Mouse (Mus musculus) induced T-regulatory cell, adult 2 months (primary cell): ENCODE data around the gene Crybg2.

Source experiments
- DNase-seq: peaks from one replicate; pipeline ENCODE4 v3.0.0-alpha.2; 2012; ENCODE audit warnings: low read depth

Gene Crybg2

DNA sequence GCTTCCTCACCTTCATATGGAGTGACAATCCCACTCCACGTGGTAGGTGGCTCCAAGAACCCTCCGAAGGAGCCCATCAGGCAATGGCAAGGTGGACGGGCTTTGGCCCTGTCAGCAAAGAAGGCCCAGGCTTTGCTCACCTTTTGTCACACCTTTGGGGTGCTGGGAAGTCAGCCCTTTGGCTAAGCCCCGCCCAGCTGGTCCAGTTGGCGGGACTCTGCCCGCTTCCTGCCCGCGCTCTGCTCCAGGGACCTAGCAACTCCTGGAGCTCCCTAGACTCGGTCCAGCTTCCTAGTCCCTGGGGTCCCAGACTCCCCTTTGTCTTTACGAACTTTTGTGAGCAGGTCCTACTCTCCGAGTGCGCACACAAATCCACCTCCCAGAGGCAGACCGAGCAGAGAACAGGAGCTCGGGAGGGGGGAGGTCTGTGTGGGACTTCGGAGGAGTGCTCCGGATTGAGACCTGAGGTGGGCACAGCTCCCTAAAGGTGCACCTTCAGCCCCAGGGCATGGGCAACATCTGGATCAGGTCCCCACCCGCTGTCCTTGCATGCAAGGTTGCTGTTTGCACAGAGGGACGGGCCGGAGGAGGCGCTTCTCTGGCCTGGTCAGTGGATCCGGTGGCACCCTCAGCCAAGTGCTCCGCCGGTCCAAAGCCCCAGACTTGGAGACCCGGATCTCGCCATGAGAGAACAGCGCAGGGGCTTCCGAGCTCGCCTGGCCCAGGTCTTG, at the start of gene Crybg2:
TSS of gene Crybg2 (plus strand) at position 681 of the 731 bp plus-strand sequence.
- no peak for DNase-seq

DNA sequence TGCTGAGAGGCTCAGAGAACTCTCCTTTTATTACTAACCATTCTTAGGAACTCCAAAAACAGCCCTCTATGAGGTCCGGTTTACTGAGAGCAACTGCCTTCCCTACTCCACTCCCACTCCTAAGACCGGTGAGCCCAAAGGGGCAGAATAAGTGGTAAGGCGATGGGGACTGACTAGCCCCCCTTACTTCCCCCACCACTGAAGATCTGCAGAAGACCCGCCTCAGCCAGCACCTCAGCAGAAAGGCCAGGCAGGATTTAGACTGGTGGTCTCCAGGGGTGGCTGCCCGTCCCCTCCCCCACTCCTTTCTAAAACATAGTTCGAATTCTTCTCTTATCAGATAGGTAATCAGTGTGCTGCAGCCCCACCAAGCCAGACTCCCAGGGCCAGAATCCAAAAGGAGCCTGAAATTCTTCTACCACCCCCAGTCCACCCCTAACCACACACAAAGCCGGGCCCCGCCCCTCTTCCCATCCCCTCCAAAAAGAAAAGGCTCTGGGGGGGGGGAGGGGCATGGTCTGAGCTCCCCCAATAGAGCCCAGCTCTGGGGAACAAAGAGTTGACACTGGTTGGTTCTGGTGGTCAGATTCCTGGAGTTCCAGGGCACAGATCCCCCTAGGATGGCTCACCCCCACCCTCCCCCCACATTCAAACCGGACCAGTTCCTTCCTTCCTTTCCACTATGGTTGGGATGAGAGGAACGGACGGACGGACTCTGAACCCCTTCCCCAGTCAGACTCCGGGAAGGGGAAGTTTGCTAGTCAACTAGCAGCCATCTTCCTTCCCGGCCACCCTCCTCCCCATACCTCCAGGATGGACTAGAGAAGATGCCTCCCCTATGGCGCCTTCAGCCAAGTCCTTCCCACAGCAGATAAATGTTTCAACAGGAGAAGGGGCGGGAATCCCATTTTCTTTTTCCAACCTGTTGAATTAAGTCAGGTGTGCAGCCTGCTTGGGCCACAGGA, 48.9 kb upstream of the Crybg2 start:
- no peak for DNase-seq

DNA sequence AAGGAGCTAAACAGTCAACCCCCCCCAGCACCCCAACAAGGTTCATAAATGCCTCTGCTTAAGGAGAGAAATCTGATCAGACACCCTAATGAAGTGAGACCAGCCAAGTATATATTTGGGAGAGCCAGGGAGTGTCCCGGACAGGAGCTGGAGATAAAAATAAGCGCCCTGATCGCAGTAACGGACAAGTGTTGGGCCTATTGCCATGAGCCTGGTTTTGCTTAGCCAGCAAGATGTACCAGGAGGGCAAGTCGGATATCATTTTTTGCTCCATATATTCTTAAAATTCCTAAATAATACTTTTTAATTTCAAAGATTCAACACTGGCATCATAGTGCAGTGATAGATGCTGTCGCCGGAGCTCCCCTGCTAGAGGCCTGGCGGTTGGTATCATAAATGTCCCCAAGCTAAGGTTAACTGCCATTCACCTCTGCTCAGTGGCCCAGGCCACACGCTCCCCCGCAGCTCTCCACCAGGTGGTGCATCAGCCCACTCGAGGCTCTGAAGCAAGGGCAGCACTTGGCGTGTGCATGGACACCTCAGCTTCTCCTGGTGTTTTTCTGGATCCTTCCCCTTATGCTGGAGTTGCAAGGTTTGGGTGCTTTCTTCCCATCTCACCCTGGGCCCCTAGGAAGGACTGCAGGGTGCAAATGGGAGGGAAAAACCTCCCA, 47.6 kb upstream of the Crybg2 start:
- peak; percentile 38 for DNase-seq

DNA sequence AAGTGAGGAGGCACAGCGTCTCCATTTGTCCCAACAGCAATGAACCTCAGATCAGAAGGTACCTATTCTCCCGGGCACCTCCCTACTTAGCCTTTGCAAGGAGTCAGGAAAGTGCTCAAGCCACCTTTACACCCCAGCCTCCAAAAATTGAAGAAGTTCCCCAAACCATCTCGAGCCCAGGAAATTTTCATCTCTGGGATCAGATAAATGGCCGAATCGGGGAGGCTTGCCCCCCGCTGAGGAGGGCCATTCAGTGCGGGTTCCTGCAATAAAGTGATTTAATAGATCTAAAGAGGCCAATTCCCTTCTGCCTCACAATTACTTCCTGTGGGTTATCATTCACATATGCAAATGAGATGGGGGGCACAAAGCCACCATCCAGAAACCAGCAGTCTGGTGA, 44.4 kb upstream of the Crybg2 start:
- no peak for DNase-seq

DNA sequence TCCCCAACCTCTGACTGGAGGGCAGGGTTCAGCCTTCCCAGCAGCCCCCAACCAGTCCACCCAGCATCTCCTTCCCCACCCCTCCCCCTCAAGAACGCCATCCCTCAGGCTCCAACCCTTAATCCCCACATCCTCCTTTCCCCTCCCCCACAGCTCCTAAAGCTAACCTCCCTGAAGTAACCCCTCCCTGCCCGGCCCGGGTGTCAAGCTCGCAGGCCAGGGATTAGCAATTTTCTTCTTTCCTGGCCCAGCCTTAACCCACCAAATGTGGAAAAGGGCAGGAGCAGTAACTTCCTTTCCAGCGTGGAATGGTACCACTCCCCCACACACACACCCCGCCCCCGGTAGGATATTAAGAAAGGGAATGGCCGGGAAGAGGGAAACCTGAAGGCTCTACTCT, 43.8 kb upstream of the Crybg2 start:
- DNase-seq = no peak

DNA sequence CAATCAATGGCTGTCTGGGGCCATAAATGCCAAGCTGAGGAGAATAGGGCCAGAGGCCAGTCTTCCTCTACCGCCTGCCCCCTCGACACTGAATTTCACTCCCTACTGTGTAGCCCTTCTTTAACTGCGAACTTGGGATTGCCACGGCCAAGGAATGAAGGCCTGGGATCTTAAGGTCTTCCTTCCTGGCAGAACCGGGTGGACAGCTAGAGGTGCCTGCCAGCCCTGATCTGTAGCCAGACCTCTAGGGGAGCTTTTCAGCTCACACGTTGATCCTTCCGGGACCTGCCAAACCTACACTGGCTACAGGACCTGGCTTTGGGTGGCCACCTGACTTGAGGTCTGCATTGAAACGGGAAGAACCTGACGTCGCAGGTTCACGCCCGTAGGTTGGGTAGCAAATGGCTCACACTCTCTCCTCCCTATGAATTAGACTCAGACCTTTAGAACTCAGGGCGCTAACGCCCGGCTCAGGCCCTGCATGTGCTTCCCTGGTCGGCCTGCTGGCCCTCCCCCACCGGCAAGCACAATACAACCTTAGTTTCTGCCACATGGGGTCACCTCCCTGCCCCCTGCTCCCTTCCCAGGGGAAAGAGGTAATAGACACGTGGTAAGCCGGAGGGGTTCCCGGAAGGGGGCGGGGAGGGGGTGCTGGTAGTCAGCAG, 43.3 kb upstream of the Crybg2 start:
- no peak for DNase-seq

DNA sequence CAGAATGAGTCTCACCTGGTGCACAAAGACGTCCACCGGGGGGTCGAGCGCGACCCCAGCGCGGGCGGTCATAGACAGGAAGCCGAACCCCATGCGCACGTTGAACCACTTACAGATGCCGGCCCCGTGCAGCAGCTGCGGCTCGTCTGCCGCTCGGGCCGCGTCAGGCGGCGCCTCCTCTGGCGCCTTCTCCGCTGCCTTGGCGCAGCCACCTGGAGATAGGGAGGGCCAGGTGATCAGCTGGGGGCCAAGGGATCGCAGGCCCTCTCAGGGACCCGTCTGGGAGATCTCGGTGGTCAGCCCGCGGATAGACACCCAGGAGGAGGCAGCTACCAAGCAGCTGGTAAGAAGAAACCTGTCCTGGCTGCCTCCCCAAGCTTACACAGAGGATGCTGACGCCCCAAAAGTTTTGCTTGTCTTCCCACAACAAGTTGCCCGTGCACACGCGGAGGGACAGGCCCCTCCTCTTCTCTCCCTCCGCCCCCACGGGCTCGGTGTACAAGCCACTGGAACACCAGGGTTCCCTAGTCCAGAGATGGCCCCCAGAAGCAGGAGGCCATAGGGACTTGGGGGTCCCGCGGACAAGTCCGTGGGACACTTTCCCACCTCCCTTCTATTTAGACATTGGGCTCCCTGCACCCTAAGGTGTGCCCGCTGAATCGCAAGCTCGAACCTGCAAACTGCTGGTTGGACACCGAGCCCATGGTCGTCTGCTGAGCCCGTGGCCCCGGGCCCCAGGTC, 42.4 kb upstream of the Crybg2 start:
- DNase-seq = no peak

DNA sequence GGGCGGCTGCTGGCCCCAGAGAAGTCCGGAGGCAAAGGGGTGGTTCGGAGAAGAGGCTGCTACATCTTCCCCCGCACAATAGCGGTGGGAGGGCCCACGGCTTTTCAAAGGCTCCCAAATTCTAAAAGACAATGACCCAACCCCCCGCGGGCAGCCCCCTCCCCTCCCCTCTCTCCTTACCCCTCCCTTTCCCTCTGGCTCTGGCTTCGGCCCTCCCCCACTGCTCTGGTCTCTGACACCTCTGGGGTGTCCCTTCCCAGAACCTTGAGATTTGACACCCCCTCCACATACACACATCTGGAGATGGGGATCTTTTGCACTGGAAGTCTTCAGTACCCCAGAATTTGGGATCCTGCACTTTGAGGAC, 41.9 kb upstream of the Crybg2 start, which contains the start of gene Lin28a:
TSS of gene Lin28a (minus strand) at position 63 of the 367 bp plus-strand sequence.
- DNase-seq = no peak

DNA sequence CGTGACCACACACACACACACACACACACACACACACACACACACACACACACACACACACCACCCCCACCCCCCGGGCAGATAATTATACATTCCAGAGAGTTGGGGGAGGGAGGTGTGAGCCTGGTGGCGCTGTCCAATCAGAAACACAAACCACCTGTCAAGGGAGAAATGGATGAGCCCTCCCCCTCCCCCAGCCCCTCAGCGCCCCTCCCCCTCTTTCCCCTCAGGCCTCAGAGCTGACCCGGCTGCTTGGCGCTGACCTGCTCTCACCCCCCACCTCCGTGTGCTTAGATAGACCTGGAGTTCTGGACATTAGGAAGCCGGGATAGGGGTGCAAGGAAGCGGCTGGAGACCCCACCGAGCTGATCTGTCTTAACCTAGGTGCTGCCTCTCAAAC, 41.4 kb upstream of the Crybg2 start:
- no peak for DNase-seq

DNA sequence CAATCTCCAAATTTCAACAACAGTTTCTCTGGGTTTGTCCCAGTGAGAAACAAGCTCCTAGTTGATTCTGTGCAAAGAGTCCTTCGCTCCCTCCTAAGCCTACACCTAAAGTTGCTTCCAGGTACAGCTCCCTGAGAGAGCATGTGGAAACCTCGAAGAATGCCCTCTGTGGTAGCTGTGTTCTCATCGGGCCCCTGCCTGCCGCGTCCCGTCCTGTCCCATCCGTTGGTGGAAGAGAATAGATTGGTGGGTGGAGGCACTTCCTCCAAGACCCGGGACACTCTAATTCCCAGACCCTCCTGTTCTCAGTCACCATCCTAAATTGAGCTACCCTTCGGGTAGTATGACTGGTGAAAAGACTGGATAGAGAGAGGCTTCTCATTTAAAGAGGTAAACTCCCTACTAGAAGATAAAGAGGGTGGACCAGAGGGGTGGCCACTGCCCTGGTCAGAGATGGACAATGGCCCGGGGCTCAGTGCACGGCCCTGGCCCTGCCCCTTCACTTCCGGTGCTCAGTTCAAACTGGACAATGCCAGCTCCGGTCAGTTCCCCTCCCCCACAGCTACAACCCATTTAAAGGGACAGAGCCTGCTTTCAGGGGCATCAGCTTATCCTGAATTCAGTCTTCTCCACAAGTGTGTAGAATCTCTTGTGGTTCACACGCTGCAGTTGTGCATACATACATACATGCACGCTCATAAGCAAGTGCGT, 40.8 kb upstream of the Crybg2 start:
- no peak for DNase-seq

DNA sequence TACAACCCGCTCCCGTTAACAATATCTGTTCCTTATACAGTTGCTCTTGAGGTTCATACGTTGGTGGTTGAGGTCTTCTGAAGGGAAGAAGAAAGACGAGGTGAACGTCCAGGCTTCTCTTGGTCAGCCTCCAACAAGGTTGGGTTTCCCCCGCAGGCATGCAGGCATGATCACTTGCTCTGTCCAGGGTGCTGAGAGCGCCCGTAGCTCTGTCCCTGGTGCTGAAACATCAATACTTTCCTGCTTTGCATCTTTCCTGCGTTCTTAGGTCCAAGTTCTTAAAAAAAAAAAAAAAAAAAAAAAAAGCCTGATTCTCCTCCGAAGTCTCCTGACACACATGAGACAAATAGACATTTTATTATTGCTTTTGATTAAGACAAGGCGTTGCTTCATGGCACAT, 40.0 kb upstream of the Crybg2 start:
- DNase-seq = peak; percentile 85

DNA sequence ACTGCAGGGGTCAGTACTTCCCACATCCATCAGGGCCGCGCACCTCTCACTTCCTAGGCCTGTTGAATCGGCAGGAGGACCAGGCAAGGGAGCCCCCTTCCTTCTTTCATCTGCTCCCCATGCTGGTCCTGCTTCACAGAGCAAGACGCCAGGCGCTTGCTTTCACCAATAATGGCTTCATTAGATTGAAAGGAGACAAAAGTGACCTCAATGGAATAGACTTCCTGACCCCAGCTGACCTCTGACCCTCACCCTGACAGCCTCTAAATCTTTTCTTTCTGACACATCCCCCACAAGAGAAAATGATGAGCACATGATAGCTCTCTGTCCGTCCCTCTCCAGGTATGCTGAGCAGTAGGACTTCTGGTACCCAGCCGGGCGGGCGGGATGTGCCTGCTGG, 34.8 kb upstream of the Crybg2 start:
- DNase-seq = no peak

DNA sequence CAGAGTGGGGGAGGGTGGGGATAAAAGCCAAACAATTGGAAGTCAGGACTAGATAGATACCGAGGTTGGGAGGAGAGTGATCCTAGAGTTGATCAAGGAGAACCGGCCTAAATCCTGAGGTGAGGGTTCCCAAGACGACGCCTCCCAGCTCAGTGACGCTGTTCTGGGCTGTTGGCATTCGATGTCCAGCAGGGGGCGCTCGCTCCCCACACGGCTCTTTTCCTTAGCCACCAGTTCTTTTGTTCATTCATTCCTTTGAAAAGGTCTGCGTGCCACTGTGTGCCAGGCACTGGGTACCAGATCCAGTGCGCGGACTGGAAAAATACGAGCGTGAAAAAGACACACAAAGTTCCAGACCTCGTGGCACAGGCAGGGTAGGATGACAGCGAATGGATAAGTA, 24.7 kb upstream of the Crybg2 start:
- DNase-seq = peak; percentile 92

DNA sequence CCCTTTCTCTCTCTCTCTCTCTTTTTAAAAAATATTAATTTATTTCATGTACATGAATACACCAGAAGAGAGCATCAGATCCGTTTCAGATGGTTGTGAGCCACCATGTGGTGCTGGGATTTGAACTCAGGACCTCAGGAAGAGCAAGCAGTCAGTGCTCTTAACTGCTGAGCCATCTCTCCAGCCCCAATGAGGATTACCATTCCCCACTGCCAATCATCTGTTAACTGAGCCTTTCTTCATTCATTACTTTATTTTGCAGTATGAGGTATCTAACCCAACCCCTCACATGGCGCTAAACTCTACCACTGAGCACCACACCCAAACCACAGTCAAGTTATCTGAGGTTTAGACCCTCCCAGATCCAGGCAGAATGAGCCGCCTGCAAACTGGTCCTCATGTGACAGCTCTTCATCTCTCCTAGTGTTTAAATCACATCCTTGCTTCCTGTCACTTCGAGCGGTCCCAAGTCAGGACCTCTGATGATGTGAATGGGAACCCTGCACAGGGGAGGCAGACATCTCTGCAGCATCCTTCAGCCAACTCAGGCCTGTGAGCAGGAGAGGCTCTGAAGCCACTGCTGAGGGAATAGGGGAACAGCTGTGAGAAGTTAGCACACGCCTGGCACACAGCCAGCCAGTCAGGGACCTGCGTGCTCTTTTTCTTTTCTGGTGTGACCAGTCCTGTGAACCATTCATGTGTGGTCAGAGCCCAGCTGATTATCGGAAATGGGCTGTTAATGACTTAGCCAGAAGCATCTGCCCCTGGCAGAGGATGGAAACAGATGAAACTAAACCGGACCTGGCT, 19.1 kb upstream of the Crybg2 start:
- DNase-seq = peak; percentile 76

DNA sequence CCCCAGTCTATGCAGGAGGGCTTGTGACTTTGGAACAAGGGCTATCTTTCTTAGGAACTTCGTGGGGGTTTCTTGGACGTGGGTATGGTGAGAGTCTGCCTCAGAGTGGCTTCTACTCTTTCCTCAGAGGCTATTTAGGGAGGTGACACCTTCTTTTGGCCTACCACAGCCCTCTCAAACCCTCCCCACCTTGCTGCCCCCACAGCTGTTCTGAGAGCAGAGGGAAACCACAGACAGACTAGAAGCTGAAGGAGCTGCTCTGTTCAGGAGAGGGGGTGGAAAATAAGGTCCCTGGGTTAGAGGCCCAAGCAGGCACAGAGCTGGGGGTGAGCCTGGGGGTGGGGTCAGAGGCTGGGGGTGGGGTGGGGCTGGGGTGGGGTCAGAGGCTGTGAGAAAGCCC, 17.6 kb upstream of the Crybg2 start:
- peak; percentile 66 for DNase-seq

DNA sequence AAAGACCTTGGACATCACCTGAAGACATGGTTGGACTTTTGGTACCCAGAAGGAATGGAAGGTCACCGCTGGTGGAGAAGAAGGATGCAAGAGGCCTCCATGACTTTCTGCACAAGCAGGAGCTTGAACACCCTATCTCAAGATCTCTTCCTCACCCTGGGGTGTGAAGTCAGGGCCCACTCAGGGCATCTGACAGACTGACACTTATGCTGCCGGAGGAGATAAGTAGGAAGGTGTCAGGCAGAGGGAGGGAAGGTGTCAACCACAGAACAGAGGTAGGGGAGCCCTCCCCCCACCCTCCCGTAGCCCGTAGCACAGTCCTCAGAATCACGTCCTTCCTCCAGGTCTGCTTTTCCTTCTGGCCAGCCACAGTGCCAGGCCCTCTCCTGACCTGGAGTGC, 13.0 kb upstream of the Crybg2 start:
- DNase-seq = peak; percentile 67

DNA sequence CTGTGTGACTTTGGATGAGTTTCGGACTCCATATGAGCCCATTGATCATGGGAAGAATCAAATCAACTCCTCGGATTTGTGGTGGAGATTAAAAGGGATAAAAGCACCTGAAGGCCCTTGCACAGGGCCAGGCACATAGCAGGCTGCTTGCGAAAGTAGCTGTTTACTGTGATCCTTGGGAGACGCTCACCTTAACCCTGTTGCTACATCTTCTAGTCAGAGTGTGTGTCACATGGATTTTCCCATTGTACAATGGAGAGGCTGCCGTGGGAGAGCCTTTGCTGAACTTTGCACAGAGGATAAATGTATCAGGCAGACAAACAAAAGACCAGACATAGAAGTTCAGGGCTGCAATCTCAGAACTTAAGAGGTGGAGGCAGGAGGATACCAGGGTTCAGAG, 8.7 kb upstream of the Crybg2 start:
- DNase-seq = no peak

DNA sequence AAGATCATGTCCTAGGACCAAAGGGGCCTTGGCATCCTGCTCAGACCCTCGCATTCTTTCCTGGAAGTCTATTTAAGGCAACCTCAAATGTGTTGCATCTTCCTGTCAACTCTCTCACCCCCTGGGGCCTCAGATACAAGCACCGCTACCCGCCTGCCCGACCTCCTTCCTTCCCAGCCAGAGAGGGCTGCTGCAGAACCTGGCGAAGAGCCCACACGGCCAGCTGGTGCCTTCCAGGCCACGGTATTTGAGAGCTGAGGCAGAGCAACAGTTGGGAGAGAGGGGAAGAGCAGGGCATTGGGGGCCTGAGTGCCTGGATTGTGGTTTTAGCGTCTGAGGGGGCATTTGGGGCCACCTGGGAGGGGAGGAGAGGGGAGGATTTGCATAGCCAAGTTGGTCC, 8.1 kb upstream of the Crybg2 start:
- no peak for DNase-seq

DNA sequence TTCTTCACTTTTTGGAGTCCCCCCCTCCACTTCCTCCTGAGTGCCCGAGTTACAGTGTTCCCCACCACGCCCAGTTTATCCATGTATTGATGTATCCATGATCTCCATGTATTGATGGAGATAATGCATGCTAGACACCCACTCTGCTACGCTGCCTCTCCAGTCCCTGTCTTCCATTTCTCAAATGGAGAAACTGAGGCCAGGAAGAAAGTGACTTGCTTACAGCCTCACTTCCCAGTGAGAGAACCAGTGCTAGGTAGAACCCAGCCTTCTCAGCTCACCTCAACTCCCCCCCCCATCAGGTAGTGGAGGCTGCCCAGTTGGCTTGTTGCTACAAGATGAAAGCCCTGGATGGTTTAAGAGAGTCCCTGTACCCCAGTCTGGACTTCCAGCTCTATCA, 7.1 kb upstream of the Crybg2 start, which contains the start of gene Zfp683:
TSS of gene Zfp683 (plus strand) at position 301 of the 400 bp plus-strand sequence.
- no peak for DNase-seq
